Mouse (Mus musculus): ENCODE results near the gene Svs1.
A peak's percentile ranks its signal among the peaks of the same experiment; 100 is the strongest.
"Not testable (repeated sequence)": the region's sequence is repeated elsewhere in the genome, so short reads cannot be mapped to it uniquely, and the experiment has no call there.

Svs1 gene

GRCm38 (mm10) chr6:48986444-48986990 lies at the start of gene Svs1:
Svs1 (plus strand) TSS chr6:48986861.
- no peak for DNase-seq (ENCODE audit: low spot score)

GRCm38 (mm10) chr6:48949596-48949995 lies 37.1 kb upstream of the Svs1 start:
- no peak for DNase-seq (ENCODE audit: low spot score)

GRCm38 (mm10) chr6:48950676-48951075 lies 36.0 kb upstream of the Svs1 start:
- DNase-seq (ENCODE audit: low spot score), result no peak

GRCm38 (mm10) chr6:48951630-48952029 lies 35.0 kb upstream of the Svs1 start:
- DNase-seq (ENCODE audit: low spot score), result no peak

GRCm38 (mm10) chr6:48953220-48953619 lies 33.4 kb upstream of the Svs1 start:
- DNase-seq (ENCODE audit: low spot score), result no peak

- DNase-seq (ENCODE audit: low spot score), result no peak
These were observed 32.5 kb upstream of the Svs1 start for GRCm38 (mm10) chr6:48954211-48954610.

GRCm38 (mm10) chr6:48954946-48955345 lies 31.7 kb upstream of the Svs1 start:
- DNase-seq (ENCODE audit: low spot score), result peak; percentile 5

- no peak for DNase-seq (ENCODE audit: low spot score)
These were observed 29.9 kb upstream of the Svs1 start for GRCm38 (mm10) chr6:48956785-48957184.

- DNase-seq (ENCODE audit: low spot score), result no peak
These were observed 28.6 kb upstream of the Svs1 start for GRCm38 (mm10) chr6:48958053-48958452.

GRCm38 (mm10) chr6:48959151-48959550 lies 27.5 kb upstream of the Svs1 start:
- DNase-seq (ENCODE audit: low spot score), result not testable (repeated sequence)

- not testable (repeated sequence) for DNase-seq (ENCODE audit: low spot score)
These were observed 20.0 kb upstream of the Svs1 start for GRCm38 (mm10) chr6:48966696-48967095.

- DNase-seq (ENCODE audit: low spot score), result no peak
These were observed 18.8 kb upstream of the Svs1 start for GRCm38 (mm10) chr6:48967868-48968267.

GRCm38 (mm10) chr6:48974663-48975062 lies 12.0 kb upstream of the Svs1 start, which contains the start of gene Doxl2:
Doxl2 (plus strand) TSS chr6:48974963.
- no peak for DNase-seq (ENCODE audit: low spot score)

GRCm38 (mm10) chr6:48979616-48980015 lies 7.0 kb upstream of the Svs1 start:
- no peak for DNase-seq (ENCODE audit: low spot score)

- no peak for DNase-seq (ENCODE audit: low spot score)
These were observed 4.4 kb upstream of the Svs1 start for GRCm38 (mm10) chr6:48982305-48982704.

GRCm38 (mm10) chr6:48989971-48990370 lies 3.3 kb downstream of the Svs1 start:
- DNase-seq (ENCODE audit: low spot score), result no peak

GRCm38 (mm10) chr6:48991991-48992390 lies 5.3 kb downstream of the Svs1 start:
- no peak for DNase-seq (ENCODE audit: low spot score)

- DNase-seq (ENCODE audit: low spot score), result no peak
These were observed 11.5 kb downstream of the Svs1 start for GRCm38 (mm10) chr6:48998186-48998585.

GRCm38 (mm10) chr6:48998796-48999195 lies 12.1 kb downstream of the Svs1 start:
- no peak for DNase-seq (ENCODE audit: low spot score)

- DNase-seq (ENCODE audit: low spot score), result no peak
These were observed 16.7 kb downstream of the Svs1 start for GRCm38 (mm10) chr6:49003381-49003780.

GRCm38 (mm10) chr6:49007981-49008380 lies 21.3 kb downstream of the Svs1 start:
- DNase-seq (ENCODE audit: low spot score), result peak; percentile 61

GRCm38 (mm10) chr6:49008420-49009160 lies 21.9 kb downstream of the Svs1 start:
- no peak for DNase-seq (ENCODE audit: low spot score)

GRCm38 (mm10) chr6:49009161-49009555 lies 22.5 kb downstream of the Svs1 start:
- DNase-seq (ENCODE audit: low spot score), result no peak

GRCm38 (mm10) chr6:49009665-49010064 lies 23.0 kb downstream of the Svs1 start:
- DNase-seq (ENCODE audit: low spot score), result no peak

All from T-cell, adult 2 months (primary cell).